Mouse (Mus musculus): ENCODE data around the gene Pglyrp1. TPM values are rescaled to one million over a fixed set of nuclear protein-coding genes. Genes with fewer than 3 reads are reported as not detected.

The Pglyrp1 gene
- total and polyA plus RNA-seq, 3 experiments = 0.51 to 3.8 TPM; not detected in 1

- Histone ChIP-seq H3K36me3 (replicated peaks in 1 of 2; ENCODE audit: control insufficient read depth in 1 of 2, insufficient read depth in 1 of 2, low read length in 1 of 2) (peaks cover 0 to 19% of the 10 kb centered on the region in 2 experiments), H3K4me1 (ENCODE audit: control insufficient read depth in 1 of 2, insufficient read depth in 2 of 2) (peaks cover 9 to 19% of the 10 kb centered on the region in 2 experiments), H3K27me3 (replicated peaks) (peaks cover 7% of the 10 kb centered on the region), H3K79me2 (replicated peaks; ENCODE audit: control insufficient read depth, extremely low read depth, insufficient read depth, poor library complexity, severe bottlenecking) (no peaks in the 10 kb centered on the region), H3K4me2 (ENCODE audit: insufficient read depth, low read depth, poor library complexity, severe bottlenecking) (no peak overlapping the region), H3K9ac (ENCODE audit: insufficient read depth, low read depth) (no peak overlapping the region), H3K9me3 (replicated peaks; ENCODE audit: low read length) (no peaks in the 10 kb centered on the region), H3K4me3 (replicated peaks in 1 of 3; ENCODE audit: low read depth in 2 of 3, low read length in 2 of 3, poor library complexity in 1 of 3) (no peak overlapping the region), H3K27ac (ENCODE audit: insufficient read depth, low read depth) (no peak overlapping the region)
- in situ Hi-C loops (cut with MboI; ENCODE audit: low pct_ligation_motif_present, low pct_unique_long_range_greater_than_20kb, low sequenced_read_pairs) (no loop called here), dilution Hi-C loops (cut with MboI; ENCODE audit: extremely low pct_ligation_motif_present, extremely low pct_unique_long_range_greater_than_20kb, low sequenced_read_pairs) (no loop called here)
- TF ChIP-seq PAX5 (IDR thresholded peaks at IDR 0.05; ENCODE audit: low read length) = no peak
- TF ChIP-seq TBP (conservative IDR thresholded peaks at IDR 0.05; ENCODE audit: low read depth, low read length) = no peak
- DNase-seq (ENCODE audit: extremely low read depth) = no peak
Observed at GRCm38 (mm10) chr7:18886963-18887362, 15.8 kb downstream of the Pglyrp1 start.

GRCm38 (mm10) chr7:18890848-18891247 lies 19.7 kb downstream of the Pglyrp1 start:
- no peaks in the 10 kb centered on the region for H3K79me2 ChIP-seq (replicated peaks; ENCODE audit: control insufficient read depth, extremely low read depth, insufficient read depth, poor library complexity, severe bottlenecking)
- peaks cover 3 to 7% of the 10 kb centered on the region in 2 experiments; a peak in 2 of 4 replicates for H3K4me1 ChIP-seq (ENCODE audit: control insufficient read depth in 1 of 2, insufficient read depth in 2 of 2)
- TF ChIP-seq ZMIZ1 (IDR thresholded peaks at IDR 0.05; ENCODE audit: low read depth, low read length) (no peak), MYC (IDR thresholded peaks at IDR 0.05; ENCODE audit: low read depth, low read length) (no peak), BHLHE40 (IDR thresholded peaks at IDR 0.05; ENCODE audit: low read depth, low read length) (no peak), RCOR1 (conservative IDR thresholded peaks at IDR 0.05; ENCODE audit: low read depth, low read length) (no peak), RAD21 (IDR thresholded peaks at IDR 0.05; ENCODE audit: low read depth, low read length) (no peak), CHD1 (IDR thresholded peaks at IDR 0.05; ENCODE audit: low read depth, low read length) (no peak), SMC3 (IDR thresholded peaks at IDR 0.05; ENCODE audit: low read depth, low read length) (no peak), UBTF (IDR thresholded peaks at IDR 0.05; ENCODE audit: low read depth, low read length) (no peak), NELFE (IDR thresholded peaks at IDR 0.05; ENCODE audit: low read depth, low read length) (no peak), E2F4 (IDR thresholded peaks at IDR 0.05; ENCODE audit: insufficient replicate concordance, low read depth, low read length) (no peak), USF1 (IDR thresholded peaks at IDR 0.05; ENCODE audit: low read depth, low read length) (no peak), KAT2A (IDR thresholded peaks at IDR 0.05; ENCODE audit: insufficient replicate concordance, low read length) (no peak), ZNF384 (IDR thresholded peaks at IDR 0.05; ENCODE audit: low read depth, low read length) (no peak), TCF12 (IDR thresholded peaks at IDR 0.05; ENCODE audit: low read depth, low read length) (no peak), CTCF (conservative IDR thresholded peaks at IDR 0.05 in 1 of 2, IDR thresholded peaks at IDR 0.05 in 1 of 2; ENCODE audit: low read depth in 2 of 2, low read length in 2 of 2) (no peak), MAZ (IDR thresholded peaks at IDR 0.05; ENCODE audit: low read depth, low read length) (no peak), ETS1 (conservative IDR thresholded peaks at IDR 0.05; ENCODE audit: low read depth, low read length) (no peak), ZKSCAN1 (IDR thresholded peaks at IDR 0.05; ENCODE audit: borderline replicate concordance, low read depth, low read length) (no peak), GABPA (IDR thresholded peaks at IDR 0.05; ENCODE audit: insufficient replicate concordance, low read depth, low read length) (no peak), PAX5 (IDR thresholded peaks at IDR 0.05; ENCODE audit: low read length) (no peak)
- in situ Hi-C loops (cut with MboI; ENCODE audit: low pct_ligation_motif_present, low pct_unique_long_range_greater_than_20kb, low sequenced_read_pairs) (loop anchor here (10.0 kb wide), 2 partner anchors 94 to 134 kb away; partner anchors contain the start of genes Foxa3, Nanos2 and Sympk), dilution Hi-C loops (cut with MboI; ENCODE audit: extremely low pct_ligation_motif_present, extremely low pct_unique_long_range_greater_than_20kb, low sequenced_read_pairs) (no loop called here)
- no peaks in the 10 kb centered on the region for H3K27me3 ChIP-seq (replicated peaks)
- no peak overlapping the region for H3K4me3 ChIP-seq (replicated peaks in 1 of 3; ENCODE audit: low read depth in 2 of 3, low read length in 2 of 3, poor library complexity in 1 of 3)
- no peaks in the 10 kb centered on the region for H3K9me3 ChIP-seq (replicated peaks; ENCODE audit: low read length)
- H3K27ac ChIP-seq (ENCODE audit: insufficient read depth, low read depth) = no peak overlapping the region
- H3K4me2 ChIP-seq (ENCODE audit: insufficient read depth, low read depth, poor library complexity, severe bottlenecking) = no peak overlapping the region
- no peak overlapping the region for H3K9ac ChIP-seq (ENCODE audit: insufficient read depth, low read depth)
- DNase-seq (ENCODE audit: extremely low read depth) = no peak
- peaks cover 0 to 32% of the 10 kb centered on the region in 2 experiments for H3K36me3 ChIP-seq (replicated peaks in 1 of 2; ENCODE audit: control insufficient read depth in 1 of 2, insufficient read depth in 1 of 2, low read length in 1 of 2)
